Mouse (Mus musculus) frontal cortex, postnatal 14 days (tissue): ENCODE measurements around the gene Pnpla5.
"Not testable (repeated sequence)": the region's sequence is repeated elsewhere in the genome, so short reads cannot be mapped to it uniquely, and the experiment has no call there.

Source experiments
- DNase-seq, 2 experiments: peaks; one replicate each; pipeline ENCODE4 v3.0.0; 2022; ENCODE audit warnings: low spot score in 2 of 2

Pnpla5 gene

GRCm38 (mm10) chr15:84116466-84116865, 6.5 kb downstream of the Pnpla5 start:
- DNase-seq = no peak

GRCm38 (mm10) chr15:84115727-84116126, 7.2 kb downstream of the Pnpla5 start:
- no peak for DNase-seq

GRCm38 (mm10) chr15:84113873-84114272, 9.1 kb downstream of the Pnpla5 start:
- DNase-seq = no peak

- no peak for DNase-seq
Measured at GRCm38 (mm10) chr15:84108899-84109298, 14.1 kb downstream of the Pnpla5 start.

- DNase-seq = no peak
Measured at GRCm38 (mm10) chr15:84105924-84106500, 17.0 kb downstream of the Pnpla5 start.

GRCm38 (mm10) chr15:84105105-84105923, 17.7 kb downstream of the Pnpla5 start, which contains the start of gene Sult4a1:
Gene Sult4a1 (minus strand): TSS chr15:84105754.
- DNase-seq = peak; percentile 41 to 54

GRCm38 (mm10) chr15:84104626-84105025, 18.3 kb downstream of the Pnpla5 start:
- no peak for DNase-seq

GRCm38 (mm10) chr15:84097536-84097935, 25.4 kb downstream of the Pnpla5 start:
- DNase-seq = not testable (repeated sequence)

GRCm38 (mm10) chr15:84096051-84096450, 26.9 kb downstream of the Pnpla5 start:
- no peak for DNase-seq

- no peak for DNase-seq
Measured at GRCm38 (mm10) chr15:84094921-84095320, 28.1 kb downstream of the Pnpla5 start.

GRCm38 (mm10) chr15:84086775-84087174, 36.2 kb downstream of the Pnpla5 start:
- DNase-seq = no peak

GRCm38 (mm10) chr15:84086364-84086763, 36.6 kb downstream of the Pnpla5 start:
- DNase-seq = no peak

GRCm38 (mm10) chr15:84080069-84080468, 42.9 kb downstream of the Pnpla5 start:
- no peak for DNase-seq

GRCm38 (mm10) chr15:84079519-84079918, 43.5 kb downstream of the Pnpla5 start:
- no peak for DNase-seq

- DNase-seq = no peak
Measured at GRCm38 (mm10) chr15:84078667-84079066, 44.3 kb downstream of the Pnpla5 start.

GRCm38 (mm10) chr15:84077151-84077550, 45.8 kb downstream of the Pnpla5 start:
- DNase-seq = no peak

- DNase-seq = no peak
Measured at GRCm38 (mm10) chr15:84074705-84075185, 48.2 kb downstream of the Pnpla5 start.

GRCm38 (mm10) chr15:84073911-84074704, 48.9 kb downstream of the Pnpla5 start:
- peak in 1 of 2 experiments; percentile 75 for DNase-seq

GRCm38 (mm10) chr15:84073058-84073457, 49.9 kb downstream of the Pnpla5 start:
- DNase-seq = no peak

- peak; percentile 82 to 86 for DNase-seq
Measured at GRCm38 (mm10) chr15:84072226-84072625, 50.7 kb downstream of the Pnpla5 start.

GRCm38 (mm10) chr15:84070116-84070676, 52.8 kb downstream of the Pnpla5 start:
- DNase-seq = no peak
